Mouse (Mus musculus) fibroblast of lung, adult 2 months (primary cell): ENCODE data around the gene Bola3.
"Not testable (repeated sequence)": the region's sequence is repeated elsewhere in the genome, so short reads cannot be mapped to it uniquely, and the experiment has no call there.

Source experiments
- DNase-seq: peaks from one replicate; pipeline ENCODE4 v3.0.0-alpha.2; 2011; ENCODE audit warnings: low read depth

Gene Bola3

DNA sequence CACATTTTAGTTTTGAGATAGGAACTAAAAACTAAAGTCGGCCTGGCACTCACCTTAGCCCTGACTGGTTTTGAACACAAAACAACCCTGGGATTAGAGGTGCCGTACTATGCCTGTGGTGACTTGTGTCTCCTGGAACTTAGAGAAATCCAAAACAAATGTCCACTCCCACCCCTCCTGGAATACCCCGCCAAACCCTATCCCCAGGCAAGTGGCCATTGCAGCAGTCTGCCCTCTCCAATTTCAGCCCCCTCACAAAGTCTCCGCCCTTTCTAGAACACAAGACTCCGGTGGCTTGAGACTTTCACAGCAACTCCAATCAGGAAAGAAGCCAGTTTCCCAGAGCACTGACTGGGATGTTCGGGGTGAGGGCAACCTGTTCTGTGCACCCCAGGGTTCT, at the start of gene Bola3:
TSS of gene Bola3 (plus strand) at position 275 of the 400 bp plus-strand sequence.
- peak; percentile 16 for DNase-seq

DNA sequence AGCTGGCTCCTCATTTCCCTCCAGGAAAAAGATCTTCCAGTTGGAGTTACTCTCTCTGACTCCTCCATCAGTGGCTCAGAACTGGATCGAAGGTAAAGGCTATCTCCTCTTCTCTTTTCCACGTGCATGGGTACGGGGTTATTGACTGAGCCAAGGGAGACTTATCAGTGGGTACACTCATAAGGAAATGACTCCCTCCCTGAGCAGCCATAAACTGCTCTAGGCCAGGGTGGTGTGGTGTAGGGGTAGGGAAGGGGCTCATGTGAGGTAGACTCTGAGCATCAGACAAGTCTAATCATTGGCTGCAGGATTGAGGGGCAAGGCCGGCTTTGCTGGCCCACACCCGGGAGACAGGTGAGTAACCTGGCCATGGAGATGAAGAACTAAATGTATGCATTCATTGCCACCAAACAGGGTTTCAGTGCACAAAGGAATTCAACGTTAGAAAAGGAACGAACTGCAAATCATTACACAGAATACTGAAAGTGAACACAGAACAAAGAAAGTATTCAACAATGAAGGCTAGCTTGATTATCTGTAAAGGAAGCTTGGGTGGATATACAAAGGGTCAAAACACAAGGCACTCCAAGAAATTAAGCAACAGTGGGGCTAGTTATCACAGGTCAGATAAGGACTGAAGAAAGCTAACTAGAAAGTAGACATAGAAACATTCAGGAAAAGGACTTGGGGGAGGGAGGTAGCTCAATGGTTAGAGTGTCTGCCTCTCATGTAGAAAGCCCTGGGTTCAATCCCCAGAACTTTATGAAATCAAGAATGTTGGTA, 48.3 kb upstream of the Bola3 start:
- DNase-seq, result no peak

DNA sequence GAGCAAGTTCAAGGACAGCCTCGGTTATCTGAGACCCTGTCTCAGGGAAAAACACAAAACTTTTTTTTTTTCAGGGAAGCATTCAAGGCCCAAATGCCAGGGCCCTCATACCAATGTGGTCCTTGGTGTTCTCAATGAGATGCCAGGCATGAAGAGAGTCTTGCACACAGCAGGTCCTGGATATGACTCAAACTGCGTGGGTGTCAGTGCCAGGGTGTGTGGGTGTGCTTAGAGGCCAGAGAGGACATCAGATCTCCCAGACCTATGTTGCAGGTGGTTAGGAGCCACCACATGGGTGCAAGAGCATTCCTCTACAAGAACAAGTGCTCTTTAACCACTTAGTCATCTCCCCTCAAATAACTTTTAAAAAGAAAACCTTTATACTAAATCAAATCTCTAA, 47.7 kb upstream of the Bola3 start:
- no peak for DNase-seq

DNA sequence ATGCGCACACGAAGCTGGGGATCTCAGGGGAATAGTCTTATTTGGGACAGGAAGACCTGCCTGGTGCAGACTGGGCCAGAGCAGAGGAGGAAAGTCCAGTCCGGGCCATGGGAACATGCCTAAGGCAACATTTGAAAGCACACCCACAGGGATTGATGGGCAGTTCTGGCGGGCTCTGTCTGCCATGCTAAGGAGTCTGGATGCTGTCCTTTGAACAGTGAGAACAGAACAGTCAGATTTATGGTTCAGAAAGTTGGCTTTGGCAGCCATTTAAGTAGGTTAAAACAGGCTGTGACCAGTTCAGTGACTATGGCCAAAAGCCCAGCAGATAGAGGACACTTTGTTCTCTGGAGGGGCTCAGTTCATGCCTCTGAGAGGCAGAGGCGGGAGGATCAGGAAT, 46.7 kb upstream of the Bola3 start:
- no peak for DNase-seq

DNA sequence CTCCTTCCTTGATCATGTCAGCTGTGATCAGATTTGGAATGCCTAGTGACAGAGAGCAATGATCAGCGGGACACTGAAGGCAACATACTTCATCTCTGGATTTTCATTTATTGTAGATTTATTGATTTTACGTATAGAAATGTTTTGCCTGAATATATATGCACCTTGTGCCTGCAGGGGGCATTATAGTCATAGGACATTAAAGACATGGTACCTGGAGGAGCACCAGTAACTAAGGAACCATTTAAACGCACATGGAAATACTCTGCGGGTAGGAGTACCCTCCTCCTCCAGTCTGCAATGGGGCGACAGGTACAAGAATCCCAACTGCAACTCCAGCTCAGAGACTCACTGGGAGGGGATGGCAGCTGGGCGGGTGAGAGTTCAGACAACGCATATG, 39.9 kb upstream of the Bola3 start:
- DNase-seq, result no peak

DNA sequence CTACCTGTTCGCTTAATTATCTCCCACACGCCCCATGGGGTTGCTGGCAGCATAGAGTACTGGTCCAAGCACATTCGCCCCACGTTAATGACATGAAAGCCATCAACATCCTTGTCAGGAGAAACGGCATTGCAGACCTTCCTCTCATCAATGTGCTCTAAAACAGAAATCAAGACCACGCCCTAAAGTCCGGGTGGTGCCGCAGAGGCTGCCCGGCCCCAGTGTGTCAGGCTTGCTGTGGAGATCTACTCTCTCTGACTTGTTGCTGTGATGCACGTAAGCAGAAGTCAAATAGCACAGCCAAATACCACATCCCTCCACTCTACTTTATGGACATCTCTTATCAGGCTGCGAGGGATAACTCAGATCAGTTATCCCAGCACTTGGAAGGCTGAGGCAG, 37.7 kb upstream of the Bola3 start:
- no peak for DNase-seq

DNA sequence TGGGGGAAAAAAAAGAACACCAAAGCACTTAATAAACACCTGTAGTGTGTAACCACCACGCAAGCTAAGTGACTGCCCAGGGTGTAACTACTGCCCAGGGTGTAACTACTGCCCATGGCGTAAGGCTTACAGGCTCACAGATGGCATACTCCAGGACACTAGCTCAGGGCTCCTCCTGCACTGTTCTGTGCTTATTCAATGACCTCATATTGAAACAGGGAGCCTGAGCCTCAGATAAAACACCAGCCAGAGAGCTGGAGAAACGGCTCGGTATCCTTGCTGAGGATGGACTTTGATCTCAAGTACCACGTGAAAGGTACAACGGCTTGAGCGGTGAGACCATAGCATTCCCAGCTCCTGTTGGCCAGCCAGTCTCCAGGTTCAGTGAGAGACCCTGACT, 36.9 kb upstream of the Bola3 start:
- no peak for DNase-seq

DNA sequence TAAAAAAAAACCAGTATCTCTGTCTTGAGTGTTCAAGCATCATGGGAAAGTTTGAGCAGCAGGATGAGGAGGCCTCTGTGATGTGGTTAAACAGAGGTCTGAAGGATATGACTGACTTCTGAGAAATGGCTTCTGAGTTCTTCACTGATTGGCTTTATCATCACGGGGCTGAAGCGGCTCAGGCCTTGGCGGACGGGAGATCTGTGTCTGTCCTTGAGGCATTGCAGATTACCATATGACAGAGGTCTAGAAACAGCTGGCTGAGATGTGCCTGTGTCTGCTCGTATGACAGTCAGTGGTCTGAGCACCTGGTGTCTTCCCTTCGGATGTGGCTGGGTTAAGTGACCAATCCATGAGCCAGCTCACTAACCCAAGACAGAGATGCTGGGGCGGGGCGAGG, 36.4 kb upstream of the Bola3 start:
- DNase-seq, result no peak

DNA sequence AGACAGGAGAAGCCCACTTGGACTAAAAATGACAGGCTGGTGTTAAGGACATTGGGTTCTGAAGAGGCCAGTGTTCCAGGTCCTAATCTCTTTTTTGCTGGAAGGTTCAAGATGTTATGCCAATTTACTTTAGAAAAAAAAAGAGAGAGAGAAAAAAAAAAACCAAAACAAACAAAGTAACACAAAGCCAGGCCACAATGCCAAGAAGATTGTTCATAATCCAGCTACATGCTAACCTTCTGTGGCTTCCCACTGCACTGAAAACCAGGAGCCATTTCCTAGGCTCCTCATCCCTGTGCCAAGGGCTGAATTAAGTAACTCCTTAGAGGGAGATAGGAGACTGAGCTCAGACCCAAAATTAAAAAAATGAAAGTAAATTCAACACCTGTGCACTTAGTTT, 33.7 kb upstream of the Bola3 start:
- DNase-seq, result no peak

DNA sequence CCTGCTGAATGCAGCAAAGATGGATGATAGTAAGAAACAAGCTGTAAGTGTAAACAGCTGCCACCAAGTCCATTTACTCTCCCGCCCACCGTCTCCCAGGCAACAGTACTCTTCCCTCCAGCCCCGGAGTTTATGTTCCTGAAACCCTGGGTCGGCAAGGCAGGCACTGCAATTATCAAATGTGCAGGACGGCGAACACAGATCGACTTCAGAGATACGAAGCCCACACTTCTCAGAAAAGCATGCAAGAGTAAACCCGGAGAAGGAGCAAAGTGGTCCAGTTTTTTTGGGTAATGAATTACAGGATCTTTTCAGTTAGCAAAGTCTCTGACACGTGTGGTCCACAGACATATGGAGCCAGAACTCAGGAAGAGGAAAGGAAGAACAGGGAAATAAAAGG, 32.9 kb upstream of the Bola3 start:
- no peak for DNase-seq

DNA sequence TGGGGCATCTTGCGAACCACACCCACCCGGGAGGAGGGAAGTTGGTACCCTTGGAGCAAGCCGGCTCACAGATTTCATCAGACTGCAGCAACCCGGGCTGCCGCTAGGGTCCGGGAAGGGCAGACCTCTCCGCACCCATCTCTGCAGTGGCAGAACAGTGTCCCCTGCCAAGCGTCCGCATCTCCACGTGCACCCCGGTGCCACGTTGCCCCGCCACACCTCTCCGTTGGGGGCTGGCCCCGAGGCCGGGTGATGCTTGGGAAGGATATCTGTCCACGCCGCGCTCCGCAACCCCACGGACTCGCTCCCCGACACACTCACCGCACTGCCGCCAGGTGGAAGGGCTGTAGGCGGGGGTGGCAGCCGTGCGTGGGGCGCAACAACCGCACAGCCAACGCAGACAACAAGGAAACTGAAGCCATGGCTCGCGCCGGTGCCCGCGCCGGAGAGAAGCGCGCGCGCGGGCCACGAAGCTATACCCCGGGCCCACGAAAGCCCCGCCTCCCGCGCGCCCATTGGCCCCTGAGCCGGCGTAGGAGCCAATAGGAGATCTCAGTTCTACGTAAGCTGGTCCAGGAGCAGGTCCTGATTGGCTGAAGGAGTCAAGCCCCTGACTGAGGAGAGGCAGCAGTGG, 31.7 kb upstream of the Bola3 start:
- DNase-seq, result peak; percentile 67

DNA sequence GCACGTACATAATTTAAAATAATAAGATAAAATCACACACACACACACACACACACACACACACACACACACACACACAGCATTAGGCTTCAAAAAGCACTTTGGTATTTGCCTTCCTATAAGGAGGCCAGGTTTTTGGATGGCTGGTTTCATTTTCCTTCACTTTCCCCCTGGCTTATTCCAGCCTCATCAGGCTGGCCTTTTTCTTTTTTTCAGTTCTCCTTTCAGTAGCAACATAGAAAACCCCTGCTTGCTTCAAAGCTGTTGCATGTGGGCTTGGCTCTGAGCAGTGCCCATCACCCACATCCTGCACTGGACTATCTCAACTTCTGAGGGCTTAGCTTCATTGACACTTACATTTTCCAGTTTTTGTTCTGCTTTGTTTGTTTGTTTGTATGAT, 27.0 kb upstream of the Bola3 start:
- DNase-seq, result no peak

DNA sequence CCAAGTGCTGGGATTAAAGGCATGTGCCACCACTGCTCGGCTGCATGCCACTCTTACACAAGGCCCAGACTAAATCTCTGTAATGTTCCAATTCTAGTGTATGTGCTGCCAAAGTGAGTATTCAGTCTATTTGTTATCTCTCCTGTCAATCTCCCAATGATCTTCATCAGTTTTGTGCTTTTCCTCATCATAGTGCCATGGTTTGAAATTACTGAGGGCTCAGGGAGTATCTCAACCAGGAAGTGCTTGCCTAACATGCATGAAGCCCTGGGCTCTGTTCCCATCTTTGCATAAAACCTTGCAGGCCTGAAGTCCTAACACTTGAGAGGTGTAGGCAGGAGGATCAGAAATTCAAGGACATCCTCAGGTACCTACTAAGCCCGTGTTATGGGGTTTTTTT, 26.2 kb upstream of the Bola3 start:
- DNase-seq, result no peak

DNA sequence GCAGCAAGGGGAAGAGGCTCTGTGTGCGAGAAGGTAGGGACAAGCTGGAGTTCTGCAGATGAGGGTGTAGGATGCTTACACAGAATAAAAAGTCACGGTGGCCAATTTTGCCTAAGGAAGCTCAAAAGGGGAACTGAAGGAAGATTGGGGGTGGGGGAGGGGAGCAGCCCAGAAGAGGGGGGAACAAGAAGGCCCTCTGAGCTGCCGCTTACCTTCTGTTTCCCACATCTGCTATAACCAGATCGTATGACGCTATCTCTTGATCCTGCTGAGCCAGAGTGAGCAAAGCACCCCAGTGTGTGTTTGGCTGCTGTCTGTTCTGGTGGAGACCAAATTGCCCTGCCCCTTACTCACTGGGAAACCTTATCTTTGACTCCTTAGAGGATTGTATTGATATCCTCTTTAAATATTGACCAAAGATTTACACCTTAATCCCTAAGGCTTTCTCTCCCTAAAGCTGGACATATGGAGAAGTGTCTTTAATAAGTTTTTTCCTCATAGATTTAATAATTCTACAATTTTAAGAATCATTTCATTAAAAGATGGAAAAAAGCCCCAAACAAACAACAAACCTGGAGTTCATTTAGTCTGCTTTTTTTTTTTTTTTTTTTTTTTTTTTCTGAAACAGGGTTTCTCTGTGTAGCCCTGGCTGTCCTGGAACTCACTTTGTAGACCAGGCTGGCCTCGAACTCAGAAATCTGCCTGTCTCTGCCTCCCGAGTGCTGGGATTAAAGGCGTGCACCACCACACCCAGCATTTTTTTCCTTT, 25.1 kb upstream of the Bola3 start:
- DNase-seq, result no peak

DNA sequence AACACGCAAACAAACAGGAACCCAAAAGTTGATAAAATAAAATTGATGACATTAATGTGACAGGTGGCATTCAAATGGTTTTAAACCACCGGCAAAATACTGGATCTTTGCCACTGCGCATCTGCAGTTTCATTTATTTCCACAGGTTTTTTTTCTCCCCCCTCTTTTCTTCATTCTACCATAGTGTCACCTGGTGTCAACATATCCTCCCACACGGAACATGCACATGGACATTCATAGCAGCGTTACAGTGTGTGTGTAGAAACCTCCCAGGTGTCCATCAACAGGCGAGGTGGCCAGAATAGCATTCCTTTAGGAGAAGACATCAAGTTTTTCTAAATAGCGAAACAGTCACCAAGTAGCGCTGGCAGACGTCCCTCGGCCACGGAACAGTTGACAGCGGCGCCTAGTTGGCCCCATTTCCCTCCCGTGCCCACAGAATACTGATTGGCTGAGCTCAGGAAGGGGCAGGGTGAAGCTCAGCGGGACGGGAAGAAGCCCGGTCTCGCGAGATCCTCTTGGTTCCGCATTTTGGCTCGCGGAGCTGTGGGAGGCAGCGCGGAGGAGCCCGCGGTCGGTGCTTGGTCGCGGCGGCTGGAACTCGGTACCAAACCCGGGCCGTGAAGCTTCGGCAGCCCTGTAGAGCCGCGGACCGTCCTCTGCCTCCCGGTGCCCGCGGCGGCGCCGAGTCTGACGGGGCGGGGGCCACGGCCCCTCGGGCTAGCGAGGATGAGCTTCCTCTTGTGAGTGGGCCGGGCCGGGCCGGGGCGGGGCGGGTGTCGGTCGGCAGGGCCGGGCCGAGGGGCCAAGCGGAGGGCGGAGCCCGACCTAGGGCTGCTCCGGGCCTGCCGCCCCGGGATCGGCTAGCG, 23.2 kb upstream of the Bola3 start, which contains the start of the genes Mthfd2 and Mob1a:
TSS of gene Mthfd2 (minus strand) at position 384 of the 869 bp plus-strand sequence.
TSS of gene Mob1a (plus strand) at position 492 of the 869 bp plus-strand sequence.
- DNase-seq, result peak; percentile 90

DNA sequence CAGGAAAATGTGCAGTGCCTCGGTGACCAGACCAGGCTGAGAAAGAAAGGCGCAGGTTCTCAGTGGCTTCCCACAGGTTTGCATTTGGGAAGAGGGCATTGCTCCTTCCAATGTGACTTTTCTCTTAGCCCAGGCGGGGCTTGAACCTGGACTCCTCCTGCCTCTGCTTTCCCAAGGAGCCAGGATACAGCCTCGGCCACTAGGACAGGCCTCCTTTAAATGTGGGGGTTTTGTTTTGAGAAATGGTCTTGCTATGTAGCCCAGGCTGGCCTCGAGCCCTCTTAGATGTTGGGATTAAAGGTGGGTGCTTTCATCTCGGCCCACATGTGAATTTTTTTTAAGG, 22.6 kb upstream of the Bola3 start:
- no peak for DNase-seq

DNA sequence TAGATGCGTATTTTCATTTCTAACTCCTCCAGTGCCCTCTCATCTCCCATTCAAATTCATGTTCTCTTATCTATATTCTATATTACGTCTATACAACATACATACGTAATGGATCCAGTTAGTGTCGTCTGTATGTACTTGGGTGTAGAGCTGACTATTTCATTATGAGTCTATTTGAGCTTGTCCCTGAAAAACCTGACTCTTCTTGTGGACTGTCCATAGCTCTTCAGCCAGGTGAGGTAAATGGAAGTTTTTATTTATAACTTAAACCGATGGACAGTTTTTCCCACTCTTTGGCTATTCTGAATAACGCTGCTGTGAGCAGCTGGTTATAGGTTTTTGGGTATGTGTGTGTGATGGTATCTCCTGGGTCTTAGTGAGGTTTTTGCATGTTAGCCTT, 22.2 kb upstream of the Bola3 start:
- DNase-seq, result no peak

DNA sequence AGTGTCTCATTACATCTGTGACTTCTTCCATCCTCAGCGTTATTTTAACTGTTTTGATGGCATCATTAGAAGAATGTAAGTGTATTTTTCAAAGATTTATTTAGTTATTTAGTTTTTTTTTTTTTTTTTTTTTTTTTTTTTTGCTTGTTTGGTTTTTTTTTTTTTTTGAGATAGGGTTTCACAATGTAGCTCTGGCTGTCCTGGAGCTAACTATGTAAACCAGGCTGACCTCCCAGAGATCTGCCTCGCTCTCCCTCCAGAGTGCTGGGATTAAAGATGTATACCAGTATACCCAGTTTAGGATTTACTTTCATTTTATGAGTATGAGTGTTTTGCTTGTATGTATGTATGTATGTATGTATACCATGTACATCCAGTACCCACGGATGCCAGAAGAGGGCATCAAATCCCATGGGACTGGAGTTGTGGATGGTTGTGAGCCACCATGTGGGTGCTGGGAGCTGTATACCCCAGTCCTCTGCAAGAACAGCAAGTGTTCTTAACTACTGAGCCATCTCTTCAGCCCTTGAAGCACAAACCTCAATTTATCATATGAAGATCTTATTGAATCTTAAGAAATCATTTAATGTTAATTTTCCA, 21.3 kb upstream of the Bola3 start:
- no peak for DNase-seq

DNA sequence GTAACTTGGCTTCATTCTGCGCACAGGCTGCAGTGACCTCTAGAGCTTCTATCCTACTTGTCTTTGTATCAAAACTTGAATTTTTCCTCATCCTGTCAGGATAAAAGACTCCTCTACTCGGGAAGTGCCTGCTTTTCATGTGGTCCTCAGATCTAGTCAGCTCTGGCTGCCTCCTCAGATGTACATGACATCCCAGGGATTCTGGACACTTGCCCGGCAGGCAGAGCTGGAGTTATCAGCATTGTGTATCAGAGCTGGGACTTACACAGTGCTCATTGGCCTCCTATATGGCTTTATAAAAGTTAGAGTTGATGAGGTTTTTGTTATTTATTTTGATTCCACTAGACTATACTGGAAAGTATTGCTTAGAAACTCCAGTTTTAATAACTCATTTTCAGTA, 7.6 kb upstream of the Bola3 start:
- DNase-seq, result no peak

DNA sequence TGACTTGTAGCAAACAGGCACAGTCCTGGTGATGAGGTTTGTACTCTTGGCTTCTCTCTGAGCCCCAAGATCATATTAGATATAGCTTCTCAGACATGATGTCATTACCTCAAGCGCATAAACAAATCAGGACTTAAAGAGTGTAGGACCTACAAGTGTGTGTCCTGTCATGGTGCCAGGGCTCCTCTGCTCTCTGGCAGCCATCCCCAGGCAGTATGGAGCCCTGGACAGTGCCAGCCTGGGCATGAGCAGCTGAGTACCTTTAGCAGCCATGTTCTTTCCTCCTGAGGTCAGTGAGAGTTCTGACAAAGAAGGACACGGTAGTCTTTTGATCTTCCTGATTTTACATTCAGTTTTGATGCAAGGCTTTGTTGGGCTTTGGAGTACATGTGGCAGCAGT, 6.0 kb upstream of the Bola3 start:
- DNase-seq, result no peak

DNA sequence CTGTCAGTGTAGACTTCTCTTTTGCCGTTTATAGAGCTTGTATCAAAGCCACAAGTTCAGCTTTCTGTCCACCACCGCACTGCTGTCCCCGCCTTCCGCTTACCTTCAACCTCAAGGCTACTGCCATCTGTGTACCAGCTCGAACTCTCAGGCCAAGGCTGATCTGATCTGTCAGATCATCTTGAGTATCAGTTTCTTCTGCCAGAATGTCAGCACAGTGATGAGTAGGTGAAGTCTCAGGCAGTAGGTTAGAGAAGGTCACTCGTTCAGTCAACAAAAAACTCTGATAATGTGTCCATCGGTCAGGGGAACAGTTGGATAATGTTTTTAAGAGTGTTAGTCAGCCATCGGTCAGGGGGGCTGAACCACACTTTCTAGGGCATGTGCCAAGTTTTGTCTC, 3.7 kb upstream of the Bola3 start:
- not testable (repeated sequence) for DNase-seq

DNA sequence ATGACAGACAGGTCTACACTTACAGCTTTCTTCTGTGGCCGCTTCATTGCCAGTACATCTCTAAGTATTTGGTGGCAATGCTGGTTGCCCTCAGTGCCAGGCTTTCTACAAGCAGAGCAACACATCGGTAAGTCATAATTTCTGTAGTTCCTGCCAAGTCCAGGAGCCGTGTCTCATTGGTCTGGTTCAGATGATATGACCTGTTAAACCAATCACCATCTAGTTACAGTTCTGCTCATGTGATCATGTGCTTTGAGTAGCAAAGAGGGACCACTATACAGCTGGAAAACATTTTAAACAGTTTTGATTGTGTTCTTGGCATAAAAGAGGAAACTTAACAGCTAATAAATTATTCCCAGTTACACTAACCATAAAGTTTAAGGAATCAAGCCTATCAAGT, 1.0 kb upstream of the Bola3 start:
- no peak for DNase-seq
